Mouse (Mus musculus) embryonic facial prominence, embryonic 15.5 days (tissue): ENCODE results near the gene Greb1. TPM values are rescaled to one million over a fixed set of nuclear protein-coding genes. Genes with fewer than 3 reads are reported as not detected.

Source experiments
- ATAC-seq: fragments of 200-750 bp; cut with Nextera tagmentation; 2 replicates; pipeline ENCODE4 v1.8.0; 2017; ENCODE audit warnings: low read depth, moderate TSS enrichment; ENCODE audit not compliant: insufficient number of reproducible peaks, low FRiP score, low TSS enrichment
- H3K27ac ChIP-seq: fragments of 300-500 bp; sonication (generic); replicated peaks from 2 replicates; pipeline ENCODE4 v1.5.1; 2015; ENCODE audit warnings: mild to moderate bottlenecking, inconsistent platforms
- H3K27me3 ChIP-seq: fragments of 300-500 bp; sonication (generic); 2 replicates; pipeline ENCODE4 v1.6.1; 2015; ENCODE audit warnings: inconsistent platforms
- H3K36me3 ChIP-seq: fragments of 300-500 bp; sonication (generic); 2 replicates; pipeline ENCODE4 v1.6.1; 2015; ENCODE audit warnings: mild to moderate bottlenecking, inconsistent platforms
- H3K4me1 ChIP-seq: fragments of 300-500 bp; sonication (generic); 2 replicates; pipeline ENCODE4 v1.6.1; 2015; ENCODE audit warnings: inconsistent platforms
- H3K4me2 ChIP-seq: fragments of 300-500 bp; sonication (generic); replicated peaks from 2 replicates; pipeline ENCODE4 v1.6.1; 2015; ENCODE audit warnings: mild to moderate bottlenecking, inconsistent platforms
- H3K4me3 ChIP-seq: fragments of 300-500 bp; sonication (generic); replicated peaks from 2 replicates; pipeline ENCODE4 v1.5.1; 2015; ENCODE audit warnings: mild to moderate bottlenecking, inconsistent platforms
- H3K9ac ChIP-seq: fragments of 300-500 bp; sonication (generic); 2 replicates; pipeline ENCODE4 v1.6.1; 2015; ENCODE audit warnings: inconsistent platforms
- H3K9me3 ChIP-seq: fragments of 300-500 bp; sonication (generic); replicated peaks from 2 replicates; pipeline ENCODE4 v1.6.1; 2016; ENCODE audit warnings: inconsistent platforms
- WGBS: fragments of 180-500 bp; shearing (Covaris S2); methylation state at CpG from one replicate; pipeline ENCODE4 v1.1.7; 2015; 5-methylcytosine and 5-hydroxymethylcytosine counted together
- polyA plus RNA-seq: library from polyadenylated mRNA; unstranded; fragments of >200 nt; fragmentation: Nextera tagmentation; extraction: Ambion mirVana; gene quantifications from 2 replicates; pipeline ENCODE4 v1.2.1, GENCODE M21; 2015

Gene Greb1
- polyA plus RNA-seq, 1 experiment from 2014 or later = 1.7 TPM

DNA sequence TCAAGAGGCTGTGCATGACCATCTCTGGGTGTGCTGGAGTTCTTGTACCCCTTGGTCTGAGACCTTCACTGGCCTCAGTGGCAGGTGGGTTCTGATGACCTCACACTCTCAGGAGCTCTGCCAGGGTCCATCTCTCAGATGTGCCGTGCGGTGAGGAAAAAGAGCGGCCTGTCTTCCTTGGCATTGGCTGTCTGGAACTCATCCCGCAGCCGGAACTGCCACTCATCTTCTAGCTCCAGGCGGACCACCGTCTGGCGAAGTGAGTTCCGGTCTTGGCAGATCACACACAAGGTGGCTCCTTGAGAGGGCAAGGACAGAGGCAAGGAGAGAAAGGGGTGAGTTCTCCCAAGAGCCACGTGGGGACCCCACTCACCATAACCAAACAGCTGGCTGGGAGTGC, 128.4 kb downstream of the Greb1 start:
- no peak overlapping the region for H3K4me3 ChIP-seq
- no peak overlapping the region for H3K9ac ChIP-seq
- WGBS = 89% methylated on average over 10 of the region's 10 CpGs
- no peak for ATAC-seq
- H3K4me2 ChIP-seq = no peak overlapping the region
- no peaks in the 10 kb centered on the region for H3K9me3 ChIP-seq
- H3K27me3 ChIP-seq = no peaks in the 10 kb centered on the region
- H3K27ac ChIP-seq = no peak overlapping the region
- H3K4me1 ChIP-seq = no peaks in the 10 kb centered on the region
- no peaks in the 10 kb centered on the region for H3K36me3 ChIP-seq

DNA sequence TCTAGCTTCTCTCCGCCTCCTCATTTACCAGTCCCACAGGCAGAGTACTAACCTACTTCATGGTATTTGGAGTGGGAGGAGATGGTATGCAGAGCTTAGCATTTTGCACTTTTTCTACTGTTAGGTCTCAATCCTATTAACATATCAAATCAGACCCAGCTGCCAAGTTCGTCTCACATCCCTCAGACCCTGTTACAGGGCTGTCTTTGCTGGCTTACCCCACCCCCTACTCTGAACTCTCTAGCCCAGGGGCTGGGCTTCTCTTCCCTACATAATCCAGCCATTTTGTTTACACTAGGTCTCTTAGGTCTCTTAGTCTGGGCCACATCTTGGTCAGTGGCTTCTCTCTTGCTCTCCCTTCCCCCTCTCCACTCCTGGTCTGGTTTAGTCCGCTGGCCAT, 131.5 kb downstream of the Greb1 start:
- no peak overlapping the region for H3K4me3 ChIP-seq
- no peak for ATAC-seq
- no peak overlapping the region for H3K27ac ChIP-seq
- H3K4me2 ChIP-seq = no peak overlapping the region
- no peaks in the 10 kb centered on the region for H3K9me3 ChIP-seq
- no peak overlapping the region for H3K9ac ChIP-seq
- no peaks in the 10 kb centered on the region for H3K36me3 ChIP-seq
- 53% methylated on average over 3 of the region's 3 CpGs for WGBS
- no peaks in the 10 kb centered on the region for H3K4me1 ChIP-seq
- no peaks in the 10 kb centered on the region for H3K27me3 ChIP-seq

DNA sequence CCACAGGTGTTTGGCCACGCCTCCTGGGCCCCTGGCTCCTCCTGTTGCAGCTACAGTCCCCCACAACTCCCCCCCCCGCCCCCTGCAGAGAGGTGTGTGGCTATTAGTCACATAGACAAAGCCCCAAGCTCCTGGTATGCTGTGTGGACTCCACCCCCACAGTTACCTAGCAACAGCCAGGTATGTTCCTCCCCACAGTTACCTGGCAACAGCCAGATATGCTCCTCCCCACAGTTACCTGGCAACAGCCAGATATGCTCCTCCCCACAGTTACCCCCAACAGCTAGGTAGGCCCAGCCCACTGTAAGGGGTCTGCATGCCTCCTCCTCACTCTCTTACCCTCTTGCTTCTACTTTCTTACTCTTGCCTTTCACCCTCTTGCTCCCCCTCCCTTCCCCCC, 135.7 kb downstream of the Greb1 start:
- no peak overlapping the region for H3K4me3 ChIP-seq
- H3K9ac ChIP-seq = no peak overlapping the region
- H3K27ac ChIP-seq = no peak overlapping the region
- no peaks in the 10 kb centered on the region for H3K36me3 ChIP-seq
- no peak overlapping the region for H3K4me2 ChIP-seq
- 0% methylated on average over 1 of the region's 2 CpGs for WGBS
- ATAC-seq = no peak
- no peaks in the 10 kb centered on the region for H3K9me3 ChIP-seq
- H3K27me3 ChIP-seq = no peaks in the 10 kb centered on the region
- H3K4me1 ChIP-seq = no peaks in the 10 kb centered on the region

DNA sequence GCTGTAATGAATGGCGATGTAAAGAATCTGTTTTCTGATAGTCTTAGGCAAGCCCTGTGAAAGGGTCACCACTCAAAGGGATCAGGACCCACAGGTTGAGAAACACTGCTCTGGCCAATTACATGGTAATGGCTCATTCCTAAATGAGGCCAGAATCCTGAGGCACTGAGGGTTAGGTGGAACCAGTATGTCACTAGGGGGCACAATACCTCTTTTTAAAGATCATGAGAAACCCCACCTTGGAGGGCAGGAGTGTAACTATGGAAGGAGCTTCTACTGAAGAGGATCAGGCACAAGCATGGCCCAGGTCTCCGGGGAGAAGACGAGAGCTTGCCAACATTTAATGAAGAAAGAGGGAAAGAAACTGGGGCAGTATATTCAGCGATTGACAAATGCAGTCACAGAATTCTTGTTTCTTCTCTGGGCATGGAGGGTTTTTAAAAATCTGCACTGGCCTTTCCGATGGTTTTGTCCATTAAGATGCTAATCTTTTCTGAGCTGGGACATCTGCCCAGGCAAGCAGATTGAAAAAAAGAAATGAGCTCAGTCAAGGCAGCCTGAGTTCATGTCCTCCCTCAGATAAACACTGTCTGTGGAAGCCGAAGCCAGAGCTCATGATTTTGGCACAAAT, 137.6 kb downstream of the Greb1 start:
- no peaks in the 10 kb centered on the region for H3K36me3 ChIP-seq
- no peak overlapping the region for H3K4me3 ChIP-seq
- 61% methylated on average over 6 of the region's 6 CpGs for WGBS
- H3K9me3 ChIP-seq = no peaks in the 10 kb centered on the region
- no peak overlapping the region for H3K9ac ChIP-seq
- no peaks in the 10 kb centered on the region for H3K4me1 ChIP-seq
- H3K27ac ChIP-seq = no peak overlapping the region
- H3K4me2 ChIP-seq = no peak overlapping the region
- no peak for ATAC-seq
- no peaks in the 10 kb centered on the region for H3K27me3 ChIP-seq

DNA sequence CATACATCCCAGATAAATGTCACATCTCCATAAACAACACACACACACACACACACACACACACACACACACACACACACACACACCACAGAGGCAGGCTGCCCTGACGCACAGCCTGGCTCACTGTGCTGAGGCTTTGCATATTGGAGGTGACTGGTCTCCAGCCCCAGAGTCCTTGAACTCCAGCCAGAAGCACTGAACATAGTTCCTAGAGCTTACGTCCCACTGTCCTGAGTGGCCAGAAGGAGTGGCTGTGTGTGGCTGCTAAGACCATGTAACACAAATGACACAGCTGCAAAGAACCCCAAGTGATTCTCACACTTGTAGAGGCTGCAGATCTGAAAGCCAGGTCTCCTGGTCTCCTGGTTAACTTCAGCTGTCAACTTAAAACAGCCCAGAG, 138.8 kb downstream of the Greb1 start:
- no peaks in the 10 kb centered on the region for H3K27me3 ChIP-seq
- no peaks in the 10 kb centered on the region for H3K9me3 ChIP-seq
- 78% methylated on average over 2 of the region's 2 CpGs for WGBS
- no peaks in the 10 kb centered on the region for H3K4me1 ChIP-seq
- H3K36me3 ChIP-seq = no peaks in the 10 kb centered on the region
- ATAC-seq = no peak
- H3K9ac ChIP-seq = no peak overlapping the region
- H3K4me3 ChIP-seq = no peak overlapping the region
- no peak overlapping the region for H3K27ac ChIP-seq
- no peak overlapping the region for H3K4me2 ChIP-seq

DNA sequence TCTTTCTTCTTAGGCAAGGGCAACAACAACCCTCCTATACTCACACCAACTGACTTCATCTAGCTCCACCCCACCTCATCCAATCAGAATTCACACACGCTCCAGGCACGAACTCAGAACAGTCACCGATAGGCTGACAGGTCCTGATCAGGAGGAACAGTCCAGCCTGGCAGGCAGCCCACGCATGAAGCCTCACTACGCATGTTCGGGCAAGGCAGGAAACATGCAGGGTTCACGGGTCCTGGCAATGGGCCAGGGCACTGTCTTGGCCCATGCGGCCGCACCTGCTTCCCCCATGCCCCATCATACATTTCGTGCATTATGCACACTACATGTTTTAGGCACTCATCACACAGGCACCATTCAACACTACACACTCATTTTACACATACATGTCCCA, 139.2 kb downstream of the Greb1 start:
- 71% methylated on average over 10 of the region's 10 CpGs for WGBS
- Histone ChIP-seq H3K9me3 (no peaks in the 10 kb centered on the region), H3K4me1 (no peaks in the 10 kb centered on the region), H3K4me2 (no peak overlapping the region), H3K36me3 (no peaks in the 10 kb centered on the region), H3K9ac (no peak overlapping the region), H3K27me3 (no peaks in the 10 kb centered on the region), H3K4me3 (no peak overlapping the region), H3K27ac (no peak overlapping the region)
- no peak for ATAC-seq

DNA sequence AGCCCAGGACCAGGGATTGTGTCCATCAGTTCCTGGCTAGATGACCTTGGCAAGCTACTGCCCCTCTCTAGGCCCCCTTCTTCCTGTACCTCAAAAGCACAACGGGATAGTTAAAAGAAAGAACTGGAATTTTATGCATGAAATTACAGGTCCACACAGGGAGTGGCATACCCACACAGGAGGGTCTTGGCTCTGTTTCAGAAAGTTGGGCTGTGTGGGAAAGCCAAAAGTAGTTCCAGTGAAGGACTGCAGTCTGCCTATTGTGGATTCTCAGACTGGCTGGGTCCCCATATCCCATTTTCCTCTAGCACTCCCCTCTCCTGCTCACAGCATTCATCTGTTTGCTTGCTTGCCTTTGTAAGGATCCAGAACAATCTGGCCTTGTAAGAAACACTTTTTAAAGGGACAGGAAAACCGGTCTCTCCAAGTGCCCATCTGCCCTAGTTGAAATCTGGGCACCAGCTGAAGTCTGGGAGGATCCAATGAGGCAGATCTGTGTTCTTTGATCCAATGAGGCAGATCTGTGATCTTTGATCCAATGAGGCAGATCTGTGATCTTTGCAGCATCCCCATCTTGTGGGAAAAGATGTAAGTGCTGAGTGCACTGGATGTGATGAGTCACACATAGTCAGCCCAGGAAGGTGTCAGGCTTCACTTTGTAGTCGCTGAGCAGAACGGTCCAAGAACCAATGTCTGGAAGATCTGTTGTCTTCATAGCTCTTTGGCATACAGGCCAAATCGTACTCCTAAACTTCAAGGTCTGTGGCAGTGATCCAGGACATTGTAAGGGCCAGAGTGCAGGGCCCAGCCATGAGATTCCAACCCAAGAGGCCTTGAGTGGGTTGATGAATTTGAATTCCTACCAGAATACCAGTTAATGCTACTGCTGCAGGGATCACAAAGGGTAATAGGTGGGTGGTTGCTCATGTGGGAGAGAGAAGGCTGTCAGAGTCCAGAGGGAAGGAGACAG, 143.5 kb downstream of the Greb1 start:
- H3K27ac ChIP-seq = no peak overlapping the region
- no peak overlapping the region for H3K4me3 ChIP-seq
- no peak for ATAC-seq
- no peaks in the 10 kb centered on the region for H3K36me3 ChIP-seq
- no peak overlapping the region for H3K4me2 ChIP-seq
- H3K9ac ChIP-seq = no peak overlapping the region
- peaks cover 41% of the 10 kb centered on the region for H3K27me3 ChIP-seq
- no peaks in the 10 kb centered on the region for H3K9me3 ChIP-seq
- 75% methylated on average over 5 of the region's 5 CpGs for WGBS
- H3K4me1 ChIP-seq = peaks cover 8% of the 10 kb centered on the region

DNA sequence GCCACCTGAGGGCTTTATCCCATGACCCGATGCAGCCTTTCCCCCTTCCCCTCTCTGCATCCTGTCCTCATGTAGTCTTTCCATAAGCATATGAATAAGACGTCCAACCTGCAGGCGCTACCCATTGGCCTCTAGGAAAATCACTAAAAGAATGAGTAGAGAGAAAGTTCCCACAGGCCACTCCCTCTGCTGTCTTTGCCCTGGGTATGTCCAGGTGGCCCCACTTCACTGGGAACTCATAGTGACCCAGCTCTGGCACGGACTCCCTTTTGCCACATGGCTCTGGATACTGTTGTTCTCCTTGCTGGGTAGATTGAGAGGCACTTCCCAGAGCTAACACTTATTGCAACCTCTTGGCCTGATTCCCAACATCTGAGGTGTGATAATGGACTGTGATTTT, 145.1 kb downstream of the Greb1 start:
- 70% methylated on average over 4 of the region's 4 CpGs for WGBS

DNA sequence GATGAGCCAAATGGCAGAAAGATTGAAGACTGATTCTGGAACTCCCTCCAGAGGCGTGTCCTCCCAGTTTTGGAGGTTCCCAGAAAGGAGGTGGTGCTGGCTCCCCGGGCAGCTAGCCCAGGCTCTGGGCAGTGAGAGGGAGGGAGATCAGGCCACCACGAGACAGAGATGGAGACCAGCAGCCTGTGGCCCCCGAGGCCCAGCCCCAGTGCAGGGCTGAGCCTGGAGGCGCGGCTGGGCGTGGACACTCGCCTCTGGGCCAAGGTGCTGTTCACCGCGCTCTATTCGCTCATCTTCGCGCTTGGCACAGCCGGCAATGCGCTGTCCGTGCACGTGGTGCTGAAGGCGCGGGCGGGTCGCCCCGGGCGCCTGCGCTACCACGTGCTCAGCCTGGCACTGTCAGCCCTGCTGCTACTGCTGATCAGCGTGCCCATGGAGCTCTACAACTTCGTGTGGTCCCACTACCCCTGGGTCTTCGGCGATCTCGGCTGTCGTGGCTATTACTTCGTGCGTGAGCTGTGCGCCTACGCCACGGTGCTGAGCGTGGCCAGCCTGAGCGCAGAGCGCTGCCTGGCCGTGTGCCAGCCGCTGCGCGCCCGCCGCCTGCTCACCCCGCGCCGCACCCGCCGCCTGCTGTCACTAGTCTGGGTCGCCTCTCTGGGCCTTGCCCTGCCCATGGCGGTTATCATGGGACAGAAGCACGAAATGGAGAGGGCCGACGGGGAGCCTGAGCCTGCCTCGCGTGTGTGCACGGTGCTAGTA, 147.2 kb downstream of the Greb1 start, which contains the start of gene Ntsr2:
Ntsr2 (plus strand) TSS at position 51 of the 762 bp plus-strand sequence.
- Histone ChIP-seq H3K9ac (no peak within 1 kb of the TSS), H3K4me2 (peak within 1 kb of the TSS; percentile 54), H3K27ac (no peak within 1 kb of the TSS), H3K36me3 (no peaks in the 10 kb centered on the region), H3K4me1 (peaks cover 8% of the 10 kb centered on the region), H3K4me3 (peak within 1 kb of the TSS; percentile 23), H3K27me3 (peaks cover 50% of the 10 kb centered on the region), H3K9me3 (no peaks in the 10 kb centered on the region)
- 5% methylated on average over 57 of the region's 58 CpGs for WGBS
- peak; percentile 83 for ATAC-seq

More for the DNA sequence above, 145.1 kb downstream of the Greb1 start:
- Histone ChIP-seq H3K36me3 (no peaks in the 10 kb centered on the region), H3K9ac (no peak overlapping the region), H3K4me1 (peaks cover 8% of the 10 kb centered on the region), H3K4me3 (no peak overlapping the region), H3K27me3 (peaks cover 50% of the 10 kb centered on the region), H3K4me2 (no peak overlapping the region), H3K27ac (no peak overlapping the region), H3K9me3 (no peaks in the 10 kb centered on the region)
- no peak for ATAC-seq

DNA sequence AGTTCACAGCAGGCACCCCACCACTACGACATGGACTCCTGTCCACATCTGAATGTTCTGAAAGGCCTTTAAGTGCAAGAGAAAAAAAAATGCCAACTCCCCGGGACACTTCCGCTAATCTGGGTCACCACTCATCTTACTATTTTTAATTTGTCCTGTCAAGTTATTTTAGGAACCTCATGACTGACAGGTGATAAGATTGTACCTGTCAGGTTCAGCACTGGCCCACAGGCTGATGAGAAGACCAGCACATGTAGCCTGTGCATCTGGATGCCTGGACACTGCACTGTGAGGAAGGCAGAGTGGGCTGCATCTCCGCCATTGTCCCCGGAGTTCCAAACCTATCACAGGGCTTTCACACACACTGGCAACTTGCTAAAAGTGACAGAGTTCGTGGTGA, 150.9 kb downstream of the Greb1 start:
- Histone ChIP-seq H3K9me3 (no peaks in the 10 kb centered on the region), H3K4me3 (no peak overlapping the region), H3K36me3 (no peaks in the 10 kb centered on the region), H3K27me3 (peaks cover 35% of the 10 kb centered on the region), H3K9ac (no peak overlapping the region), H3K4me2 (no peak overlapping the region), H3K4me1 (peaks cover 8% of the 10 kb centered on the region), H3K27ac (no peak overlapping the region)
- ATAC-seq = no peak
- WGBS = 77% methylated on average over 6 of the region's 6 CpGs

DNA sequence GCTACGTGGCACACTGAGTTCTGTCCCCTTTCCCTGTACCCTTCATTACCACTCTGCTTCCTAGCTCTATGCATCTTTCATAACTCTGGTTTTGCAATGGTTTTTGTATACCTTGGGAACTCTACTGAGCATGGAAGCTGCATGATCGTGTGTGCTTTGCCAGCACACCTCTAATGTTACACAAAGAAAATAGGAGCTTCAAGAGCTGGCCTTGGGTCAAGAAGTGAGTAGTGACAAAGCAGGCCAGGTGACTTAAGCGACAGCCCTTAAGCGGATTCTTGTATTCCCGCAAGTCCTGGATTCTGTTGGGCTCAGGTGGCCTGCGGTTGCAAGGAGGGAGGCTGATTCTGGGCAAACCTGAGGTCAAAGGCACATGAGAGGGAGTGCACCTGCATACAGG, 152.4 kb downstream of the Greb1 start:
- Histone ChIP-seq H3K4me3 (no peak overlapping the region), H3K9ac (no peak overlapping the region), H3K4me2 (no peak overlapping the region), H3K36me3 (no peaks in the 10 kb centered on the region), H3K9me3 (no peaks in the 10 kb centered on the region), H3K27me3 (peaks cover 19% of the 10 kb centered on the region), H3K27ac (no peak overlapping the region), H3K4me1 (peaks cover 8% of the 10 kb centered on the region)
- no peak for ATAC-seq
- WGBS = 85% methylated on average over 6 of the region's 6 CpGs
